Mouse (Mus musculus) stomach, postnatal 0 days (tissue): Measurements from ENCODE around the gene Mlkl. TPM values are rescaled to one million over a fixed set of nuclear protein-coding genes. Genes with fewer than 3 reads are reported as not detected.
A peak's percentile ranks its signal among the peaks of the same experiment; 100 is the strongest.
"Not testable (repeated sequence)": the region's sequence is repeated elsewhere in the genome, so short reads cannot be mapped to it uniquely, and the experiment has no call there.

Source experiments
- ATAC-seq: fragments of 200-750 bp; cut with Nextera tagmentation; 2 replicates; pipeline ENCODE4 v1.8.0; 2017; ENCODE audit not compliant: low FRiP score, low TSS enrichment
- DNase-seq: peaks from one replicate; pipeline ENCODE4 v3.0.0-alpha.2; 2016; ENCODE audit warnings: low spot score
- H3K27ac ChIP-seq: fragments of 300-500 bp; sonication (generic); replicated peaks from 2 replicates; pipeline ENCODE4 v1.5.1; 2014; ENCODE audit warnings: mild to moderate bottlenecking, control low read depth
- H3K27me3 ChIP-seq: fragments of 300-500 bp; sonication (generic); 2 replicates; pipeline ENCODE4 v1.6.1; 2014; ENCODE audit warnings: low read length; ENCODE audit not compliant: control insufficient read depth, insufficient read depth
- H3K36me3 ChIP-seq: fragments of 300-500 bp; sonication (generic); 2 replicates; pipeline ENCODE4 v1.6.1; 2014; ENCODE audit warnings: low read length, mixed read lengths; ENCODE audit not compliant: control insufficient read depth, insufficient read depth
- H3K4me1 ChIP-seq: fragments of 300-500 bp; sonication (generic); replicated peaks from 2 replicates; pipeline ENCODE4 v1.6.1; 2014; ENCODE audit warnings: antibody characterized with exemption; ENCODE audit not compliant: control insufficient read depth, insufficient read depth
- H3K4me2 ChIP-seq: fragments of 300-500 bp; sonication (generic); replicated peaks from 2 replicates; pipeline ENCODE4 v1.6.1; 2014; ENCODE audit warnings: low read depth, mild to moderate bottlenecking, control low read depth, moderate library complexity
- H3K4me3 ChIP-seq: fragments of 300-500 bp; sonication (generic); 2 replicates; pipeline ENCODE4 v1.5.1; 2014; ENCODE audit warnings: low read depth, low read length, control low read depth
- H3K9ac ChIP-seq: fragments of 300-500 bp; sonication (generic); 2 replicates; pipeline ENCODE4 v1.6.1; 2014; ENCODE audit warnings: mild to moderate bottlenecking, low read length, control low read depth, mixed read lengths
- H3K9me3 ChIP-seq: fragments of 300-500 bp; sonication (generic); 2 replicates; pipeline ENCODE4 v1.6.1; 2016; ENCODE audit warnings: low read length; ENCODE audit not compliant: control insufficient read depth
- CTCF ChIP-seq: IDR thresholded peaks from 2 replicates; pipeline ENCODE4 v1.5.1; 2016; ENCODE audit warnings: antibody characterized with exemption, low read depth, mild to moderate bottlenecking, moderate library complexity
- EP300 ChIP-seq: optimal IDR thresholded peaks from 2 replicates; pipeline ENCODE3; 2016; ENCODE audit warnings: antibody characterized with exemption
- WGBS: fragments of 180-500 bp; shearing (Covaris S2); extraction: QIAGEN DNeasy Blood & Tissue Kit; methylation state at CpG from one replicate; pipeline ENCODE4 v1.1.7; 2014; 5-methylcytosine and 5-hydroxymethylcytosine counted together
- polyA plus RNA-seq: library from polyadenylated mRNA; unstranded; fragments of >200 nt; fragmentation: Nextera tagmentation; extraction: Ambion mirVana; gene quantifications from 2 replicates; pipeline ENCODE4 v1.2.1, GENCODE M21; 2015

The Mlkl gene
- polyA plus RNA-seq, 1 experiment from 2014 or later: 4.8 TPM

- 35% methylated on average over 5 of the region's 5 CpGs for WGBS
- Histone ChIP-seq H3K9me3 (no peaks in the 10 kb centered on the region), H3K4me1 (no peaks in the 10 kb centered on the region), H3K27me3 (no peaks in the 10 kb centered on the region), H3K9ac (no peak overlapping the region), H3K36me3 (no peaks in the 10 kb centered on the region), H3K4me3 (no peak overlapping the region), H3K27ac (no peak overlapping the region), H3K4me2 (no peak overlapping the region)
- ATAC-seq: no peak
- no peak for TF ChIP-seq CTCF
- TF ChIP-seq EP300: no peak
- DNase-seq: no peak
Measured at GRCm38 (mm10) chr8:111305031-111305730, 32.8 kb downstream of the Mlkl start.

- Histone ChIP-seq H3K36me3 (no peaks in the 10 kb centered on the region), H3K4me3 (no peak overlapping the region), H3K4me1 (no peaks in the 10 kb centered on the region), H3K27me3 (no peaks in the 10 kb centered on the region), H3K27ac (no peak overlapping the region), H3K4me2 (no peak overlapping the region), H3K9me3 (no peaks in the 10 kb centered on the region), H3K9ac (no peak overlapping the region)
- no peak for DNase-seq
- 88% methylated on average over 3 of the region's 3 CpGs for WGBS
- no peak for ATAC-seq
- TF ChIP-seq EP300 (no peak), CTCF (no peak)
Measured at GRCm38 (mm10) chr8:111304359-111304758, 33.6 kb downstream of the Mlkl start.

GRCm38 (mm10) chr8:111303076-111303803 lies 34.7 kb downstream of the Mlkl start:
- H3K9ac ChIP-seq, H3K9me3 ChIP-seq, DNase-seq, H3K4me2 ChIP-seq, H3K36me3 ChIP-seq, ATAC-seq, H3K27me3 ChIP-seq, H3K4me3 ChIP-seq, H3K27ac ChIP-seq, H3K4me1 ChIP-seq: not testable (repeated sequence)
- 54% methylated on average over 5 of the region's 5 CpGs for WGBS

- no peaks in the 10 kb centered on the region for H3K9me3 ChIP-seq
- H3K9ac ChIP-seq: no peak overlapping the region
- no peak for DNase-seq
- peak overlapping the region; percentile 93; the same call in 1 of the 2 replicates for H3K4me3 ChIP-seq
- TF ChIP-seq CTCF (peak; percentile 58), EP300 (no peak)
- 60% methylated on average over 11 of the region's 11 CpGs for WGBS
- no peaks in the 10 kb centered on the region for H3K4me1 ChIP-seq
- H3K27ac ChIP-seq: no peak overlapping the region
- ATAC-seq: no peak
- no peaks in the 10 kb centered on the region for H3K36me3 ChIP-seq
- H3K27me3 ChIP-seq: no peaks in the 10 kb centered on the region
- peak overlapping the region; percentile 39 for H3K4me2 ChIP-seq
Measured at GRCm38 (mm10) chr8:111300597-111301546, 37.1 kb downstream of the Mlkl start.

GRCm38 (mm10) chr8:111299821-111300568 lies 38.0 kb downstream of the Mlkl start, which contains the start of gene Rfwd3:
Rfwd3 (minus strand) TSS chr8:111300222.
- WGBS: under 1% methylated on average over 62 of the region's 67 CpGs
- no peaks in the 10 kb centered on the region for H3K9me3 ChIP-seq
- H3K27me3 ChIP-seq: no peaks in the 10 kb centered on the region
- ATAC-seq (peak; percentile 99), DNase-seq (peak; percentile 97)
- H3K9ac ChIP-seq: peak within 1 kb of the TSS; percentile 90
- peak within 1 kb of the TSS; percentile 68 for H3K4me2 ChIP-seq
- peak within 1 kb of the TSS; percentile 87 for H3K27ac ChIP-seq
- TF ChIP-seq CTCF (peak; percentile 50), EP300 (no peak)
- H3K36me3 ChIP-seq: no peaks in the 10 kb centered on the region
- H3K4me1 ChIP-seq: no peaks in the 10 kb centered on the region
- H3K4me3 ChIP-seq: peak within 1 kb of the TSS; percentile 93
